Mouse (Mus musculus): ENCODE measurements around the gene Med10.

Gene Med10

GRCm38 (mm10) chr13:69832578-69832977 is 30.4 kb downstream of the Med10 start:
- DNase-seq, result no peak

DNA sequence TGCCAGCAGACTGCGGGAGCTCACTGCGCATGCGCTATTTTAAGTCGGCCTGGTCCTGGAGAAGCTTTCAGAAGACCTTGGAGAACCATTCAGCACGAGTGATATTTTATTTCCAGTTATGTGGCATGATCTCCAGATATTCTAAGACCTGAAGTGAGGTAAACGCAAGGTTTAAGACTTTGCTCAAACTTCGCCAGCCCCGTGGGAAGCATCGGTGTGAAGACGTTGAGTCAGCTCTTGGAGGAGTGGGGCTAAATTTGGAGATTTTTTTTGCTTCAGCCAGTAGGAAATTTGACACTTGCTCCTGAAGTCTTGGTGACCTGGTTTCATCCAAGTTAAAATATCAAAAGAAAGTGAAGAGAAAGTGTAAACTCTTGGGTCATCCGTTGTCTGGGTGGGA is 31.2 kb downstream of the Med10 start:
- no peak for DNase-seq

GRCm38 (mm10) chr13:69845592-69845991 is 43.4 kb downstream of the Med10 start:
- DNase-seq, result no peak

DNA sequence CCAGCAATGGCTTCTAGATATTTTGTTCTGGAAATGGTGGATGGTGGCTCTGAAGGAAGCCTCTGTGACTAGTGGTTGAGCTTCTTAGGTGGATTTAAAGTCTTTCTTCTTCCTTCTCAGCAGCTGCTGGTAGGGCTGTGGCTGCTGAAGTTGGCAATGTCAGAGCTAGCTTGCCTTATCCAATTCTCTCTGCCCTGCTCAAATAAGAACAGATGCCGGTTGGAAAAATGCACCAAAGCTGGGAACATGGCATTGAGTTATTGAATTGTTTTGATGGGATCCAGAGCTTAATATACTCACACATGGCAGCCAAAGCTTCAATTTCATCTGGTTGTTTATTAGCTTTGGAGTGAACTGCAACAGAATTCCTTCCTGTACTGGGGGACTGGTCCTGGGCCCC is 47.4 kb downstream of the Med10 start:
- DNase-seq, result no peak

DNA sequence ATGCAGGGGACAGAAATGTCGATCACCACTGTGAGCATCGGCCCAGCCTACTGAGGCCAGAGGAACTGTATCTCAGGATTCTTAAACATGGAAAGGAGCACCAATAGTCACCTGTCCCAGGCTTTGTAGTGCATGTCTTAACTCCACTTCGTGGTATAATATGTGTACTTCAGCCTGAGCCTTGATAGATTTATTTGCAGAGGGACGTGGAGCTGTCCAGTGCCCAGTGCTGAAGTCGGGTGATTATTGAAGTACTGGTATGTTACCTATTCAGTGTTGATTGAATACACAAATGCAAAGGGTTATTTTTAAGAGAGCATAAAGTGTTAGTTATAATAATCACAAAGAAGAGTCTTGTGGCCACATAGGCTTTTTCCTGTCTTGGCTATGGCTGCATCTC is 50.1 kb downstream of the Med10 start:
- DNase-seq, result no peak

DNA sequence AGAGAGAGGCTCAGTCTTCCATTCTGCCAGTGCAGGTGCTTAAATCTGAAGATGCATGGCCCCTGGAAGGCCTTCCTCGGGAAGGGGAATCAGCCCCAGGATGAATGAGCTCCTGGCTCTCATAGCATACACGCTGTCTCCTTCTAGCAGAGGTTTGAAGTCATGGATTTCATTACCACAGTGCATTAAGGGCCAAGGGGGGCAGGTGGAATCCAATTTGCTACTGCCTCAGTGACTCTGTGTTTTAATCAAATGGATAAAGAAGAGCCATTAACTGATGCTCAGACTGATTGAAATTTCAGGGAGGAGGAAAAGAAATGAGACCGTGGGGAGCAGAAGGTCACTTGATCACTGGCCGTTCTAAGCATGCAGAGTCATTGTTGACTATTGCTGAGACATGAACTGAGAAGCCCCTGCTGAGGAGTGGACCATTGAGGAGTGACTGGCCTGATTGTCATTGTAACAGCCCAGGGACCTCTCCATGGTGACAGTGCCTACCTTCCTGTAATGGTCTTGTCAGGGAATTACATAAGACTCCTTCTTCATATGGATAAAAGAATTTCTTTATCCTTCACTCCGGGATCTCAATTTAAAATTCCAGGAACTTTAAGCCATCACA is 51.3 kb downstream of the Med10 start:
- DNase-seq, result no peak

GRCm38 (mm10) chr13:69855941-69856340 is 53.7 kb downstream of the Med10 start:
- no peak for DNase-seq

- DNase-seq, result no peak
Measured at GRCm38 (mm10) chr13:69862276-69862675, 60.1 kb downstream of the Med10 start.

GRCm38 (mm10) chr13:69864911-69865310 is 62.7 kb downstream of the Med10 start:
- no peak for DNase-seq
